Mouse (Mus musculus): ENCODE data around the gene Srgn. TPM values are rescaled to one million over a fixed set of nuclear protein-coding genes. Genes with fewer than 3 reads are reported as not detected.
A peak's percentile ranks its signal among the peaks of the same experiment; 100 is the strongest.

Srgn gene
- polyA plus RNA-seq, 1 experiment from 2014 or later, result 5.7 TPM

GRCm38 (mm10) chr10:62509032-62509656 lies 18.1 kb downstream of the Srgn start:
- 69% methylated on average over 11 of the region's 11 CpGs for WGBS

GRCm38 (mm10) chr10:62508459-62508858 lies 18.8 kb downstream of the Srgn start:
- no peak for ATAC-seq (ENCODE audit: low FRiP score, low TSS enrichment)
- H3K4me2 ChIP-seq (replicated peaks; ENCODE audit: low read depth, low read length), result peak overlapping the region; percentile 67
- no peaks in the 10 kb centered on the region for H3K4me1 ChIP-seq (ENCODE audit: control insufficient read depth, insufficient read depth, low read length)
- WGBS, result 6% methylated on average over 11 of the region's 11 CpGs
- peak overlapping the region; percentile 40; the same call in 1 of the 2 replicates for H3K9ac ChIP-seq (ENCODE audit: low read depth, low read length)
- no peaks in the 10 kb centered on the region for H3K9me3 ChIP-seq (ENCODE audit: control insufficient read depth, low read length)
- H3K4me3 ChIP-seq (ENCODE audit: low read length), result peak overlapping the region; percentile 32
- H3K27me3 ChIP-seq (ENCODE audit: control insufficient read depth, insufficient read depth, low read length), result no peaks in the 10 kb centered on the region; the same call in 1 of the 2 replicates
- no peaks in the 10 kb centered on the region for H3K36me3 ChIP-seq (ENCODE audit: control insufficient read depth, insufficient read depth, low read length)
- H3K27ac ChIP-seq (ENCODE audit: low read depth, low read length), result 0 out of 2 replicates have a peak overlapping the region, but pooled peaks have one; percentile 24

More at GRCm38 (mm10) chr10:62509032-62509656, 18.1 kb downstream of the Srgn start:
- Histone ChIP-seq H3K4me1 (ENCODE audit: control insufficient read depth, insufficient read depth, low read length) (no peaks in the 10 kb centered on the region), H3K27me3 (ENCODE audit: control insufficient read depth, insufficient read depth, low read length) (no peaks in the 10 kb centered on the region; the same call in 1 of the 2 replicates), H3K9me3 (ENCODE audit: control insufficient read depth, low read length) (no peaks in the 10 kb centered on the region), H3K4me2 (replicated peaks; ENCODE audit: low read depth, low read length) (no peak overlapping the region), H3K27ac (ENCODE audit: low read depth, low read length) (0 out of 2 replicates have a peak overlapping the region, but pooled peaks have one; percentile 24), H3K4me3 (ENCODE audit: low read length) (no peak overlapping the region), H3K36me3 (ENCODE audit: control insufficient read depth, insufficient read depth, low read length) (no peaks in the 10 kb centered on the region), H3K9ac (ENCODE audit: low read depth, low read length) (no peak overlapping the region)
- no peak for ATAC-seq (ENCODE audit: low FRiP score, low TSS enrichment)

GRCm38 (mm10) chr10:62507591-62508308 lies 19.5 kb downstream of the Srgn start:
- H3K27ac ChIP-seq (ENCODE audit: low read depth, low read length), result no peak overlapping the region
- H3K9ac ChIP-seq (ENCODE audit: low read depth, low read length), result no peak overlapping the region
- no peaks in the 10 kb centered on the region for H3K36me3 ChIP-seq (ENCODE audit: control insufficient read depth, insufficient read depth, low read length)
- H3K27me3 ChIP-seq (ENCODE audit: control insufficient read depth, insufficient read depth, low read length), result no peaks in the 10 kb centered on the region; the same call in 1 of the 2 replicates
- peak overlapping the region; percentile 32; the same call in 1 of the 2 replicates for H3K4me3 ChIP-seq (ENCODE audit: low read length)
- H3K4me2 ChIP-seq (replicated peaks; ENCODE audit: low read depth, low read length), result peak overlapping the region; percentile 67
- H3K4me1 ChIP-seq (ENCODE audit: control insufficient read depth, insufficient read depth, low read length), result no peaks in the 10 kb centered on the region
- 15% methylated on average over 18 of the region's 18 CpGs for WGBS
- H3K9me3 ChIP-seq (ENCODE audit: control insufficient read depth, low read length), result no peaks in the 10 kb centered on the region
- no peak for ATAC-seq (ENCODE audit: low FRiP score, low TSS enrichment)

- Histone ChIP-seq H3K9ac (ENCODE audit: low read depth, low read length) (no peak overlapping the region), H3K4me2 (replicated peaks; ENCODE audit: low read depth, low read length) (no peak overlapping the region), H3K4me3 (ENCODE audit: low read length) (no peak overlapping the region), H3K36me3 (ENCODE audit: control insufficient read depth, insufficient read depth, low read length) (no peaks in the 10 kb centered on the region), H3K27me3 (ENCODE audit: control insufficient read depth, insufficient read depth, low read length) (no peaks in the 10 kb centered on the region; the same call in 1 of the 2 replicates), H3K9me3 (ENCODE audit: control insufficient read depth, low read length) (no peaks in the 10 kb centered on the region), H3K27ac (ENCODE audit: low read depth, low read length) (no peak overlapping the region), H3K4me1 (ENCODE audit: control insufficient read depth, insufficient read depth, low read length) (no peaks in the 10 kb centered on the region)
- ATAC-seq (ENCODE audit: low FRiP score, low TSS enrichment), result no peak
- 94% methylated on average over 4 of the region's 4 CpGs for WGBS
Observed at GRCm38 (mm10) chr10:62507071-62507470, 20.2 kb downstream of the Srgn start.

GRCm38 (mm10) chr10:62506019-62506556 lies 21.2 kb downstream of the Srgn start:
- no peak overlapping the region for H3K4me2 ChIP-seq (replicated peaks; ENCODE audit: low read depth, low read length)
- H3K27me3 ChIP-seq (ENCODE audit: control insufficient read depth, insufficient read depth, low read length), result no peaks in the 10 kb centered on the region; the same call in 1 of the 2 replicates
- H3K9ac ChIP-seq (ENCODE audit: low read depth, low read length), result no peak overlapping the region
- H3K4me3 ChIP-seq (ENCODE audit: low read length), result no peak overlapping the region
- H3K9me3 ChIP-seq (ENCODE audit: control insufficient read depth, low read length), result no peaks in the 10 kb centered on the region
- H3K27ac ChIP-seq (ENCODE audit: low read depth, low read length), result no peak overlapping the region
- no peak for ATAC-seq (ENCODE audit: low FRiP score, low TSS enrichment)
- H3K36me3 ChIP-seq (ENCODE audit: control insufficient read depth, insufficient read depth, low read length), result no peaks in the 10 kb centered on the region
- 79% methylated on average over 17 of the region's 17 CpGs for WGBS
- H3K4me1 ChIP-seq (ENCODE audit: control insufficient read depth, insufficient read depth, low read length), result no peaks in the 10 kb centered on the region

GRCm38 (mm10) chr10:62505224-62505983 lies 21.8 kb downstream of the Srgn start:
- Histone ChIP-seq H3K9me3 (ENCODE audit: control insufficient read depth, low read length) (no peaks in the 10 kb centered on the region), H3K36me3 (ENCODE audit: control insufficient read depth, insufficient read depth, low read length) (no peaks in the 10 kb centered on the region), H3K27ac (ENCODE audit: low read depth, low read length) (no peak overlapping the region), H3K4me2 (replicated peaks; ENCODE audit: low read depth, low read length) (no peak overlapping the region), H3K4me3 (ENCODE audit: low read length) (no peak overlapping the region), H3K27me3 (ENCODE audit: control insufficient read depth, insufficient read depth, low read length) (no peaks in the 10 kb centered on the region; the same call in 1 of the 2 replicates), H3K4me1 (ENCODE audit: control insufficient read depth, insufficient read depth, low read length) (no peaks in the 10 kb centered on the region), H3K9ac (ENCODE audit: low read depth, low read length) (no peak overlapping the region)
- no peak for ATAC-seq (ENCODE audit: low FRiP score, low TSS enrichment)
- 86% methylated on average over 9 of the region's 9 CpGs for WGBS

- 65% methylated on average over 12 of the region's 12 CpGs for WGBS
- no peak for ATAC-seq (ENCODE audit: low FRiP score, low TSS enrichment)
Observed at GRCm38 (mm10) chr10:62503836-62504628, 23.2 kb downstream of the Srgn start.

GRCm38 (mm10) chr10:62503353-62503752 lies 23.9 kb downstream of the Srgn start:
- no peak overlapping the region for H3K27ac ChIP-seq (ENCODE audit: low read depth, low read length)
- WGBS, result 65% methylated on average over 4 of the region's 4 CpGs
- no peak overlapping the region for H3K9ac ChIP-seq (ENCODE audit: low read depth, low read length)

More at GRCm38 (mm10) chr10:62503836-62504628, 23.2 kb downstream of the Srgn start:
- Histone ChIP-seq H3K9ac (ENCODE audit: low read depth, low read length) (no peak overlapping the region), H3K4me2 (replicated peaks; ENCODE audit: low read depth, low read length) (no peak overlapping the region), H3K27me3 (ENCODE audit: control insufficient read depth, insufficient read depth, low read length) (no peaks in the 10 kb centered on the region; the same call in 1 of the 2 replicates), H3K36me3 (ENCODE audit: control insufficient read depth, insufficient read depth, low read length) (no peaks in the 10 kb centered on the region), H3K4me1 (ENCODE audit: control insufficient read depth, insufficient read depth, low read length) (no peaks in the 10 kb centered on the region), H3K27ac (ENCODE audit: low read depth, low read length) (no peak overlapping the region), H3K9me3 (ENCODE audit: control insufficient read depth, low read length) (no peaks in the 10 kb centered on the region), H3K4me3 (ENCODE audit: low read length) (no peak overlapping the region)

More at GRCm38 (mm10) chr10:62503353-62503752, 23.9 kb downstream of the Srgn start:
- ATAC-seq (ENCODE audit: low FRiP score, low TSS enrichment), result no peak
- no peaks in the 10 kb centered on the region for H3K36me3 ChIP-seq (ENCODE audit: control insufficient read depth, insufficient read depth, low read length)
- no peak overlapping the region for H3K4me3 ChIP-seq (ENCODE audit: low read length)
- H3K27me3 ChIP-seq (ENCODE audit: control insufficient read depth, insufficient read depth, low read length), result no peaks in the 10 kb centered on the region; the same call in 1 of the 2 replicates
- no peaks in the 10 kb centered on the region for H3K4me1 ChIP-seq (ENCODE audit: control insufficient read depth, insufficient read depth, low read length)
- no peak overlapping the region for H3K4me2 ChIP-seq (replicated peaks; ENCODE audit: low read depth, low read length)
- H3K9me3 ChIP-seq (ENCODE audit: control insufficient read depth, low read length), result no peaks in the 10 kb centered on the region

All from kidney, embryonic 14.5 days (tissue).